Mouse (Mus musculus) MN1 (cell line): ENCODE results near the gene Akp3.
A peak's percentile ranks its signal among the peaks of the same experiment; 100 is the strongest.

Source experiments
- DNase-seq: peaks from one replicate; pipeline ENCODE4 v3.0.0-alpha.2; 2016; ENCODE audit warnings: low spot score

Gene Akp3

GRCm38 (mm10) chr1:87124673-87125072, at the start of gene Akp3:
Akp3 (plus strand) TSS chr1:87124973.
- DNase-seq: no peak

- DNase-seq: no peak
These were observed 38.6 kb upstream of the Akp3 start for GRCm38 (mm10) chr1:87086196-87086595.

- DNase-seq: no peak
These were observed 37.8 kb upstream of the Akp3 start for GRCm38 (mm10) chr1:87086964-87087363.

- no peak for DNase-seq
These were observed 35.5 kb upstream of the Akp3 start for GRCm38 (mm10) chr1:87089251-87089650.

- no peak for DNase-seq
These were observed 34.9 kb upstream of the Akp3 start, which contains the start of gene Alppl2 for GRCm38 (mm10) chr1:87089828-87090227. Alppl2 (minus strand) TSS chr1:87089928.

- DNase-seq: no peak
These were observed 29.1 kb upstream of the Akp3 start for GRCm38 (mm10) chr1:87095642-87096041.

GRCm38 (mm10) chr1:87098358-87098975, 26.3 kb upstream of the Akp3 start:
- DNase-seq: peak; percentile 67

- no peak for DNase-seq
These were observed 23.4 kb upstream of the Akp3 start, which contains the start of gene Alpi for GRCm38 (mm10) chr1:87101411-87101810. Alpi (minus strand) TSS chr1:87101606.

GRCm38 (mm10) chr1:87102114-87102513, 22.7 kb upstream of the Akp3 start:
- DNase-seq: no peak

- DNase-seq: no peak
These were observed 20.8 kb upstream of the Akp3 start for GRCm38 (mm10) chr1:87103936-87104335.

GRCm38 (mm10) chr1:87106536-87106935, 18.2 kb upstream of the Akp3 start:
- DNase-seq: no peak

GRCm38 (mm10) chr1:87108564-87108963, 16.2 kb upstream of the Akp3 start:
- DNase-seq: no peak

- DNase-seq: peak; percentile 18
These were observed 12.9 kb upstream of the Akp3 start for GRCm38 (mm10) chr1:87111719-87112354.

- DNase-seq: no peak
These were observed 10.0 kb upstream of the Akp3 start for GRCm38 (mm10) chr1:87114784-87115183.

- no peak for DNase-seq
These were observed 2.6 kb downstream of the Akp3 start for GRCm38 (mm10) chr1:87127206-87128030.

- DNase-seq: no peak
These were observed 7.0 kb downstream of the Akp3 start for GRCm38 (mm10) chr1:87131803-87132202.

GRCm38 (mm10) chr1:87141550-87141949, 16.8 kb downstream of the Akp3 start:
- no peak for DNase-seq

- peak; percentile 68 for DNase-seq
These were observed 17.7 kb downstream of the Akp3 start for GRCm38 (mm10) chr1:87142456-87142855.

- no peak for DNase-seq
These were observed 18.4 kb downstream of the Akp3 start for GRCm38 (mm10) chr1:87143141-87143540.

- DNase-seq: no peak
These were observed 24.6 kb downstream of the Akp3 start for GRCm38 (mm10) chr1:87149422-87149821.

GRCm38 (mm10) chr1:87151286-87151685, 26.5 kb downstream of the Akp3 start:
- no peak for DNase-seq

- no peak for DNase-seq
These were observed 29.2 kb downstream of the Akp3 start for GRCm38 (mm10) chr1:87153776-87154500.
